Mouse (Mus musculus): Measurements from ENCODE around the gene Tspan15. TPM values are rescaled to one million over a fixed set of nuclear protein-coding genes. Genes with fewer than 3 reads are reported as not detected.

Tspan15 gene
- total and polyA plus RNA-seq, 3 experiments, result 0.23 to 2.2 TPM; not detected in 1

DNA sequence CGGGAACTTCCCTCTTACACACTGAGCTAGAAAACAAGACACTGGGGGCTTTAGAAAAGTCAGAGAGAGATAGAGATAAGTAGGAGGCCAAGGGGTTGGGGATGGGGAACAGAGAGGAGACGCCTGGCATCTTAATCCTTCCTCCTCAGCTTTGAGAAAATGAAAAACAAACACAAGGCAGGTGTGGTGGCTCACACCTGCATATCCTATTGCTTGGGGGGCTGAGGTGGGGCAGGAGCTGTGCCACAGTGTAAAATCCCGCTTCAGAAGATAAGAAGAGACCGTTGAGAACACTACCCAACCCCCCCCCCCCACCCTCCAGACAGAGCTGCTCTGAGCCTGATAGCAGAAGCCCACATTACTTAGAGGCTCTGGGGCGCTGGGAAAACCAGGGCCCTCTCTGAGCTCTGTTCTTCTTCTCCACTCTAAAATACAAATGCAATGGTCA, 15.9 kb downstream of the Tspan15 start (continued):
- TF ChIP-seq MYC (IDR thresholded peaks at IDR 0.05; ENCODE audit: low read depth, low read length) (0 out of 2 replicates have a peak, but pooled peaks have one; percentile 36), TAL1 (IDR thresholded peaks at IDR 0.05; ENCODE audit: low read length) (peak; percentile 60), POLR2A (IDR thresholded peaks at IDR 0.05; ENCODE audit: control insufficient read depth in 1 of 2, insufficient read depth in 1 of 2, low read depth in 1 of 2, low read length in 2 of 2, poor library complexity in 1 of 2) (peak in 1 of 2 experiments; percentile 64; a peak in 2 of 4 replicates), ELF1 (IDR thresholded peaks at IDR 0.05; ENCODE audit: low read depth, low read length) (0 out of 2 replicates have a peak, but pooled peaks have one; percentile 11), USF2 (IDR thresholded peaks at IDR 0.05; ENCODE audit: borderline replicate concordance in 1 of 2, insufficient read depth in 1 of 2, low read depth in 1 of 2, low read length in 2 of 2) (no peak), TCF12 (IDR thresholded peaks at IDR 0.05; ENCODE audit: low read depth, low read length) (peak; percentile 95), HCFC1 (IDR thresholded peaks at IDR 0.05; ENCODE audit: low read depth, low read length) (0 out of 2 replicates have a peak, but pooled peaks have one; percentile 27), MYB (IDR thresholded peaks at IDR 0.05; ENCODE audit: low read depth, low read length) (peak; percentile 90), CHD2 (IDR thresholded peaks at IDR 0.05; ENCODE audit: low read length) (peak; percentile 44; the same call in 1 of the 2 replicates), JUND (IDR thresholded peaks at IDR 0.05; ENCODE audit: low read depth, low read length) (no peak), GATA1 (IDR thresholded peaks at IDR 0.05; ENCODE audit: low read depth, low read length) (peak; percentile 74), CHD1 (IDR thresholded peaks at IDR 0.05; ENCODE audit: low read depth, low read length) (no peak)

DNA sequence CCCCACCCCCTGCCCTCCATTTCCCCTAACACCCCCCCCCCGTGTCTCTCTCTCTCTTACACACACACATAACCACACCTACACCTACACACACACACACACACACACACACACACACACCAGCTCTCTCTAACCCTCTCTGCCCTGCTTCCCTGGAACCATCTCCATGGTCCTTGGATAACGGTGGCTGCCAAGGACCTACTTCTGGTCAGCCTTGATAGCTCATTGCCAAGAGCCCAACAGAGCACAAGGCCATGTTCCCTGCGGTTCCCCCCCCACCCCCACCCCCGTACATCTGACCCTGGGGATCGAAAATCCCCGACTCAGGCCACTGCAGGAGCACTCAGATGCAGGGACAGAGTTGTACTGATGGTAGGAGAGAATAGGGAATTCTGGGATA, 19.7 kb downstream of the Tspan15 start:
- DNase-seq (ENCODE audit: low read depth, low spot score), result no peak
- Histone ChIP-seq H3K4me3 (ENCODE audit: control insufficient read depth in 1 of 2, insufficient read depth in 1 of 2, low read depth in 2 of 2, low read length in 2 of 2) (no peak overlapping the region), H3K4me1 (ENCODE audit: control insufficient read depth in 1 of 2, insufficient read depth in 2 of 2, low read length in 2 of 2) (peaks cover 7 to 22% of the 10 kb centered on the region in 2 experiments), H3K9me3 (replicated peaks; ENCODE audit: insufficient read depth, low read length) (no peaks in the 10 kb centered on the region), H3K36me3 (ENCODE audit: control insufficient read depth in 1 of 2, insufficient read depth in 2 of 2, low read length in 2 of 2) (peaks cover 0 to 18% of the 10 kb centered on the region in 2 experiments; a peak in 2 of 4 replicates), H3K27me3 (ENCODE audit: control insufficient read depth in 1 of 2, insufficient read depth in 2 of 2, low read length in 2 of 2) (no peaks in the 10 kb centered on the region), H3K27ac (ENCODE audit: control insufficient read depth, low read depth, low read length) (no peak overlapping the region), H3K79me2 (ENCODE audit: control insufficient read depth, insufficient read depth, low read length, poor library complexity) (peaks cover 1% of the 10 kb centered on the region; the same call in 1 of the 2 replicates), H3K9ac (ENCODE audit: control insufficient read depth, low read depth, low read length, poor library complexity, severe bottlenecking) (no peak overlapping the region)
- no peak for TF ChIP-seq POLR2AphosphoS2 (IDR thresholded peaks at IDR 0.05; ENCODE audit: low read length)
- no peak for TF ChIP-seq GABPA (IDR thresholded peaks at IDR 0.05; ENCODE audit: low read depth, low read length)
- no peak for TF ChIP-seq CTCF (IDR thresholded peaks at IDR 0.05 in 2 of 3, conservative IDR thresholded peaks at IDR 0.05 in 1 of 3; ENCODE audit: control insufficient read depth in 1 of 3, insufficient read depth in 1 of 3, low read depth in 2 of 3, low read length in 3 of 3, poor library complexity in 1 of 3, severe bottlenecking in 1 of 3)
- TF ChIP-seq USF1 (IDR thresholded peaks at IDR 0.05; ENCODE audit: low read depth, low read length), result no peak
- TF ChIP-seq NRF1 (IDR thresholded peaks at IDR 0.05; ENCODE audit: insufficient read depth, low read depth, low read length, poor library complexity, severe bottlenecking), result no peak
- no peak for TF ChIP-seq NELFE (IDR thresholded peaks at IDR 0.05; ENCODE audit: low read depth, low read length)
- no peak for TF ChIP-seq MAFK (IDR thresholded peaks at IDR 0.05; ENCODE audit: borderline replicate concordance, low read depth, low read length)
- TF ChIP-seq RAD21 (IDR thresholded peaks at IDR 0.05; ENCODE audit: low read depth, low read length), result no peak
- no peak for TF ChIP-seq SMC3 (IDR thresholded peaks at IDR 0.05; ENCODE audit: low read depth, low read length)
- TF ChIP-seq CHD2 (IDR thresholded peaks at IDR 0.05; ENCODE audit: low read length), result no peak
- no peak for TF ChIP-seq TBP (IDR thresholded peaks at IDR 0.05; ENCODE audit: low read depth, low read length)
- TF ChIP-seq ZC3H11A (IDR thresholded peaks at IDR 0.05; ENCODE audit: low read depth, low read length), result no peak
- TF ChIP-seq MEF2A (IDR thresholded peaks at IDR 0.05; ENCODE audit: extremely low read depth, insufficient replicate concordance, low read depth, low read length, poor library complexity, severe bottlenecking), result no peak

Measured in MEL (cell line).